Mouse (Mus musculus): Measurements from ENCODE around the gene Pgm5.

Gene Pgm5

GRCm38 (mm10) chr19:24667527-24667926, 194.1 kb downstream of the Pgm5 start:
- no peak for DNase-seq (ENCODE audit: extremely low spot score, low spot score)

GRCm38 (mm10) chr19:24665771-24666170, 195.9 kb downstream of the Pgm5 start:
- no peak for DNase-seq (ENCODE audit: extremely low spot score, low spot score)

- no peak for DNase-seq (ENCODE audit: extremely low spot score, low spot score)
These were observed 199.3 kb downstream of the Pgm5 start for GRCm38 (mm10) chr19:24662346-24662745.

GRCm38 (mm10) chr19:24656981-24657380, 204.7 kb downstream of the Pgm5 start:
- no peak for DNase-seq (ENCODE audit: extremely low spot score, low spot score)

GRCm38 (mm10) chr19:24653230-24653799, 208.3 kb downstream of the Pgm5 start:
- DNase-seq (ENCODE audit: extremely low spot score, low spot score) = no peak

GRCm38 (mm10) chr19:24652342-24653019, 209.2 kb downstream of the Pgm5 start:
- no peak for DNase-seq (ENCODE audit: extremely low spot score, low spot score)

- DNase-seq (ENCODE audit: extremely low spot score, low spot score) = no peak
These were observed 210.1 kb downstream of the Pgm5 start for GRCm38 (mm10) chr19:24651595-24651994.

GRCm38 (mm10) chr19:24650428-24650827, 211.2 kb downstream of the Pgm5 start:
- no peak for DNase-seq (ENCODE audit: extremely low spot score, low spot score)

GRCm38 (mm10) chr19:24648016-24648415, 213.6 kb downstream of the Pgm5 start:
- no peak for DNase-seq (ENCODE audit: extremely low spot score, low spot score)

- no peak for DNase-seq (ENCODE audit: extremely low spot score, low spot score)
These were observed 215.4 kb downstream of the Pgm5 start for GRCm38 (mm10) chr19:24646162-24646829.

- no peak for DNase-seq (ENCODE audit: extremely low spot score, low spot score)
These were observed 216.7 kb downstream of the Pgm5 start for GRCm38 (mm10) chr19:24644971-24645370.

- DNase-seq (ENCODE audit: extremely low spot score, low spot score) = no peak
These were observed 220.7 kb downstream of the Pgm5 start for GRCm38 (mm10) chr19:24640982-24641381.

GRCm38 (mm10) chr19:24637988-24638387, 223.7 kb downstream of the Pgm5 start:
- no peak for DNase-seq (ENCODE audit: extremely low spot score, low spot score)

- no peak for DNase-seq (ENCODE audit: extremely low spot score, low spot score)
These were observed 225.0 kb downstream of the Pgm5 start for GRCm38 (mm10) chr19:24636616-24637015.

GRCm38 (mm10) chr19:24634602-24635001, 227.1 kb downstream of the Pgm5 start:
- DNase-seq (ENCODE audit: extremely low spot score, low spot score) = peak; percentile 73
